Mouse (Mus musculus): ENCODE results near the gene Olfr54. TPM values are rescaled to one million over a fixed set of nuclear protein-coding genes. Genes with fewer than 3 reads are reported as not detected.

Gene Olfr54
- total RNA-seq (2023) = not detected

DNA sequence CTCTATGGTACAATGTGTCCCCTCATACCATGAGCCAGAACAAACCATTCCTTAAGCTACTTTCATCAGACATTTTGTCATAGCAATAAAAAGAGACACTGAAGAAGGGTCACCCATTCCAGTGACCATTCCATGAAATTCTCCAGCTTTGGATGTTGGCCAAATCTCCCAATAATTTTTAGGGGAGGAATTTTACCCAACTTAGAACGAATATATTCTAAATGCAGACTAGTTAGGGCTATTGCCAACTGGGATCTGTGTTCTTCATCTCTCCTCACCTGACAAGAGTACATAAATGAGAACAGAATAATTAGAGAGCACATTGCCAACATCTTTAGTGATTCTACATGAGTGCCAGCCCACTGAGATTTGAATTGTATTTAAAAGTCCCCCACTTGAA lies at the start of gene Olfr54:
Gene Olfr54, plus strand, starts transcription at position 301 of the 400 bp plus-strand sequence.

DNA sequence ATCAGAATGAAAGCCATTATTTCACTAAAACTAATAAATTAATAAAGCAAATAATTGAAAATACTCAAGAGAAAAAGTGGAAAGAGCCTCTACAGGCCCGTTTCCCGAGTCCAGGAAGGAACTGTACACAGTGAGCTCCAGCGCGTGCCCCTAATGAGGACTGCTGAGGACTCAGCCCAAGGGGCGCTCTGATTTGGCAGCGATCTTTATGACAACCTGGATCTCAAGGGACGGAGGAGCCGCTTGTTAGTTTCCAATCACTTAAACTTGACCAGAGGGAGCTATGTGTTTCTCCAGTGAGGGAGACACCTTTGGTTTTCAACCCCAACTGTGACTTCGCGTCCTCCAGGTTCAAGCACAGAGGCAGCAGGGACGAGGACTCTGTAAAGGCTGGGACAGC lies 47.8 kb upstream of the Olfr54 start, which contains the start of gene Olfr1378:
Gene Olfr1378, plus strand, starts transcription at position 301 of the 400 bp plus-strand sequence.

DNA sequence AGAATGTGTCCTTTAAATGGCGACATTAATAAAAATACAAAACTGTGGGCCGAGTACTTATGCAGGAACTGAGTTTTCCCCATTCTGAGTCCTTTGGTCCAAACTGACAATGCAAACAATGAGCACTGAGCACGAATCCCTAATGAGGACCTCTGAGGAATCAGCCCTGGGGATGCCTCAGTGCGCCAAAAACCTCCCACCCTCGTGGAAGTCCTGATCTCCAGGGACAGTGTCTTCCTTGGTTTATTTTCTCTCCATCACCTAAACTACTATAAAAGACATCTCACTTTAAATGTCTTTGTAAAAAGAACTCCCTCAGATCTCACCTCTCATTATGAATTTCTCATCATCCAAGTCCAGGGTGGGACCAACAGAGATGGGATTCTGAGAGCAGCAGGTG lies 32.4 kb upstream of the Olfr54 start, which contains the start of gene Olfr1377:
Gene Olfr1377, plus strand, starts transcription at position 301 of the 400 bp plus-strand sequence.

DNA sequence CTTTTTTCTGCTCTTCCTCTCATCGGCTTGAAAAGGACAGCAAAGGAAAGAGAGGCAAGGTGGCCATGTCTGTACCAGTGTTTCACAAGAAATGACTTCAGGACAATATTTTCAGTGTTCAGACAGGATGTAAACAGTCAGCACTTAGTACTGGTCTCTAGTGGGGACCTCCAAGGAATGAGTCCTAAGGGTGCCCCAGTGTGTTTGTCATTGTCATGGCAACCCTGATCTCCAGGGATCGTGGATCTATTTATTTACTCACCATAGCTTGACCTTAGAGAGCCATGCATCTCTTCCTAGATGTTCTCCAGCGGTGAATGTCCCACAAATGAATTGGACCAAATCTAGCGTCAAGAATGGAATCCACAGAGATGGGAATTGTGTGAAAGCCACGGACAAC lies 10.7 kb upstream of the Olfr54 start, which contains the start of gene Olfr51:
Gene Olfr51, plus strand, starts transcription at position 301 of the 400 bp plus-strand sequence.

DNA sequence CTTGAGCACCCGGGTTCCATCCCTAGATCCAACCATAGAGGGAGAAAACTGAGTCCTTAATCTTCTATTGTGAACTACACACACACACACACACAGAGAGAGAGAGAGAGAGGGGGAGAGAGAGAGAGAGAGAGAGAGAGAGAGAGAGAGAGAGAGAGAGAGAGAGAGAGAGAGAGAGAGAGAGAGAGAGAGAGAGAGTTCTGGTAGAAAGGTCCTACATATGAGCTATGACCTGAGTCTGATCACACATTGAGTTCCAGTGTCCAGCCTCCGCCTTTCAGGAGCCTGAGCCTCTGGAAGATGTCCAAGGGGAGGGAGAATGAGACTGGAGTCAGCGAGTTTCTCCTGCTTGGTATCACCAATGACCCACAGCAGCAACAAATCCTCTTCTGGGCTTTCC lies 33.8 kb downstream of the Olfr54 start, which contains the start of gene Olfr1375:
Gene Olfr1375, plus strand, starts transcription at position 301 of the 400 bp plus-strand sequence.

DNA sequence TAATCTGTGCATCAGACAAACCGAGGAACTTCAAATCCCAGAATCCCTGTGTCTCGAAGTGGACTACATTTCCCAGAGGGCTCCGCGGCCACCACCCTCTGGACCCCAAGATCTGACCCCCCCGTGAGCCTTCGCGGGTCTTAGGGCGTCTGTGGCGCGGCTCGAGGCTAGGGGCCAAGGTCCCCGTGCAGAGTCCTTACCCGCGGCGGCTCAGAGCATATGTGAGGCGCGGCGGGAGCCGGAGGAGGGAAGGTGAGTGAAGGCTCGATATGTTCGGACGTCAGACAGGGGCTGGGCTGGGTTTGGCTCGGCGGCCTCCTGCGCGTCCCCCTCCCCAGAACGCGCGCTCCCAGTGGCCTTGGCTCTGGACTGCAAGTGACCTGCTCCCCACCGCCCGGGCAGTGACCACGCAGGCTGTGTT lies 45.1 kb downstream of the Olfr54 start, which contains the start of gene Zfp354a:
Gene Zfp354a, plus strand, starts transcription at position 107 of the 421 bp plus-strand sequence.

Other genes starting within 250 kb of the Olfr54 start
- 10 to 100 TPM in 1 of 2 experiments, 1 to 10 TPM in 1; 8.3 to 10.1 TPM for gene Zfp354c, start 186.5 kb upstream of the Olfr54 start, total RNA-seq (2023)
- under 1 TPM in 1 of 2 experiments, not detected in 1; 0.58 TPM for gene Zfp879, start 172.7 kb upstream of the Olfr54 start, total RNA-seq (2023)
- gene Grm6, start 163.6 kb upstream of the Olfr54 start, total RNA-seq (2023) = 10 to 100 TPM; 41.7 to 44.7 TPM
- under 1 TPM; 0.26 to 0.56 TPM for gene Zfp454, start 126.6 kb upstream of the Olfr54 start, total RNA-seq (2023)
- gene Zfp2, start 98.1 kb upstream of the Olfr54 start, total RNA-seq (2023) = 1 to 10 TPM; 2.5 to 4.0 TPM
- 1 to 10 TPM in 1 of 2 experiments, under 1 TPM in 1; 0.75 to 1.8 TPM for gene Zfp354b, start 82.6 kb upstream of the Olfr54 start, total RNA-seq (2023)
- not detected for gene 4933414I15Rik, start 70.5 kb upstream of the Olfr54 start, total RNA-seq (2023)
- gene Prop1, start 60.5 kb upstream of the Olfr54 start, total RNA-seq (2023) = not detected
- not detected for gene Olfr1378, start 47.7 kb upstream of the Olfr54 start, total RNA-seq (2023)
- gene Olfr1377, start 32.3 kb upstream of the Olfr54 start, total RNA-seq (2023) = not detected
- not detected for gene Olfr51, start 10.6 kb upstream of the Olfr54 start, total RNA-seq (2023)
- gene Olfr1375, start 33.9 kb downstream of the Olfr54 start, total RNA-seq (2023) = not detected
- gene Zfp354a, start 45.0 kb downstream of the Olfr54 start, total RNA-seq (2023) = not detected
- not detected for gene Gm12569, start 206.2 kb downstream of the Olfr54 start, total RNA-seq (2023)
- gene Clk4, start 247.5 kb downstream of the Olfr54 start, total RNA-seq (2023) = 100 to 1,000 TPM; 264 to 312 TPM
- gene BC049762, start 248.8 kb downstream of the Olfr54 start, total RNA-seq (2023) = not detected

Data from B cell, adult 67 days (primary cell).